Mouse (Mus musculus) midbrain, embryonic 14.5 days (tissue): ENCODE data around the gene Ceacam18. TPM values are rescaled to one million over a fixed set of nuclear protein-coding genes. Genes with fewer than 3 reads are reported as not detected.
A peak's percentile ranks its signal among the peaks of the same experiment; 100 is the strongest.
"Not testable (repeated sequence)": the region's sequence is repeated elsewhere in the genome, so short reads cannot be mapped to it uniquely, and the experiment has no call there.

Experiments used
- ATAC-seq: fragments of 200-750 bp; cut with Nextera tagmentation; 2 replicates; pipeline ENCODE4 v1.8.0; 2017; ENCODE audit warnings: moderate number of reproducible peaks, moderate library complexity; ENCODE audit not compliant: low FRiP score, low TSS enrichment
- DNase-seq: peaks from one replicate; pipeline ENCODE4 v3.0.0-alpha.2; 2015
- H3K27ac ChIP-seq: fragments of 300-500 bp; sonication (generic); replicated peaks from 2 replicates; pipeline ENCODE4 v1.5.1; 2014; ENCODE audit warnings: mild to moderate bottlenecking, low read depth, low read length, moderate library complexity
- H3K27me3 ChIP-seq: fragments of 300-500 bp; sonication (generic); 2 replicates; pipeline ENCODE4 v1.6.1; 2014; ENCODE audit warnings: low read length, control low read depth, mixed read lengths; ENCODE audit not compliant: control insufficient read depth, insufficient read depth
- H3K36me3 ChIP-seq: fragments of 300-500 bp; sonication (generic); 2 replicates; pipeline ENCODE4 v1.6.1; 2014; ENCODE audit warnings: low read length, control low read depth; ENCODE audit not compliant: control insufficient read depth, insufficient read depth
- H3K4me1 ChIP-seq: fragments of 300-500 bp; sonication (generic); 2 replicates; pipeline ENCODE4 v1.6.1; 2014; ENCODE audit warnings: mild to moderate bottlenecking, antibody characterized with exemption, low read length, control low read depth; ENCODE audit not compliant: control insufficient read depth, insufficient read depth
- H3K4me2 ChIP-seq: fragments of 300-500 bp; sonication (generic); 2 replicates; pipeline ENCODE4 v1.6.1; 2014; ENCODE audit warnings: mild to moderate bottlenecking, low read length, moderate library complexity
- H3K4me3 ChIP-seq: fragments of 300-500 bp; sonication (generic); replicated peaks from 2 replicates; pipeline ENCODE4 v1.5.1; 2014; ENCODE audit warnings: low read depth, low read length
- H3K9ac ChIP-seq: fragments of 300-500 bp; sonication (generic); replicated peaks from 2 replicates; pipeline ENCODE4 v1.6.1; 2014; ENCODE audit warnings: mild to moderate bottlenecking, low read length, moderate library complexity
- H3K9me3 ChIP-seq: fragments of 300-500 bp; sonication (generic); 2 replicates; pipeline ENCODE4 v1.6.1; 2016; ENCODE audit warnings: low read length, control low read depth, mixed read lengths; ENCODE audit not compliant: control insufficient read depth
- WGBS: fragments of 180-500 bp; shearing (Covaris S2); extraction: QIAGEN DNeasy Blood & Tissue Kit; methylation state at CpG from one replicate; pipeline ENCODE4 v1.1.7; 2014; 5-methylcytosine and 5-hydroxymethylcytosine counted together
- polyA plus RNA-seq: library from polyadenylated mRNA; unstranded; fragments of >200 nt; fragmentation: Nextera tagmentation; extraction: Ambion mirVana; gene quantifications from 2 replicates; pipeline ENCODE4 v1.2.1, GENCODE M21; 2014

Gene Ceacam18
- polyA plus RNA-seq, 1 experiment from 2014 or later = not detected

- no peak for ATAC-seq
- DNase-seq = no peak
- 83% methylated on average over 3 of the region's 3 CpGs for whole genome bisulfite sequencing
Observed at GRCm38 (mm10) chr7:43654519-43654918, 20.0 kb downstream of the Ceacam18 start.

DNA sequence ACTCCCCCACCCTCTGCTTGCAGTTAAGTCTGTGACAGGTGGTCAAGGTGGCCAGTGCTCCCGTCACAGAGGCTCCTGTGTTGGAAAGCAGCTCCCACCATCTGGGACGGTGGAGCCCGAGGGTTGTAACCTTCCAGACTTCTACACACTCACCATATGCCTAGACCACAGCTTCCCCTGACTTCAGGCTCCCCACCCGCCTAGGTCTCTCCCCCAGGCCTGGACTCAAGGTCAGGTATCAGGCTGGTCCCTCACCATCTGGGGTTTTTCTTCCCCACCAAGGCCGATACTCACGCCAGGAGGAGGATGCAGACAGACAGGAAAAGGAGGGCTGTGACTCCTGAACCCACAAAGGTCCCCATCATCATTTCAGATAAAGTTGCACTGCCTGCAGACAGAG is 21.7 kb downstream of the Ceacam18 start:
- Histone ChIP-seq H3K36me3 (no peaks in the 10 kb centered on the region), H3K9me3 (no peaks in the 10 kb centered on the region), H3K9ac (no peak overlapping the region), H3K4me2 (no peak overlapping the region), H3K27me3 (no peaks in the 10 kb centered on the region), H3K4me3 (no peak overlapping the region), H3K27ac (no peak overlapping the region), H3K4me1 (no peaks in the 10 kb centered on the region)
- ATAC-seq (no peak), DNase-seq (no peak)
- WGBS = 76% methylated on average over 6 of the region's 6 CpGs

More at GRCm38 (mm10) chr7:43654519-43654918, 20.0 kb downstream of the Ceacam18 start:
- Histone ChIP-seq H3K4me3 (no peak overlapping the region), H3K9me3 (no peaks in the 10 kb centered on the region), H3K4me2 (no peak overlapping the region), H3K4me1 (no peaks in the 10 kb centered on the region), H3K36me3 (no peaks in the 10 kb centered on the region), H3K27ac (no peak overlapping the region), H3K9ac (no peak overlapping the region), H3K27me3 (no peaks in the 10 kb centered on the region)

- Histone ChIP-seq H3K4me2 (no peak within 1 kb of the TSS), H3K27me3 (no peaks in the 10 kb centered on the region), H3K27ac (no peak within 1 kb of the TSS), H3K36me3 (no peaks in the 10 kb centered on the region), H3K4me3 (no peak within 1 kb of the TSS), H3K4me1 (no peaks in the 10 kb centered on the region), H3K9me3 (no peaks in the 10 kb centered on the region), H3K9ac (no peak within 1 kb of the TSS)
- 56% methylated on average over 1 of the region's 1 CpGs for WGBS
- DNase-seq = no peak
- ATAC-seq = no peak
Observed at GRCm38 (mm10) chr7:43660002-43660401, 25.5 kb downstream of the Ceacam18 start, which contains the start of gene Siglece. Gene Siglece (minus strand): TSS chr7:43660161.

- H3K36me3 ChIP-seq = no peaks in the 10 kb centered on the region
- DNase-seq = no peak
- ATAC-seq = no peak
- no peak overlapping the region for H3K9ac ChIP-seq
- H3K4me3 ChIP-seq = no peak overlapping the region
- H3K4me2 ChIP-seq = no peak overlapping the region
- no peaks in the 10 kb centered on the region for H3K9me3 ChIP-seq
- H3K27me3 ChIP-seq = no peaks in the 10 kb centered on the region
- no peak overlapping the region for H3K27ac ChIP-seq
- whole genome bisulfite sequencing = 93% methylated on average over 1 of the region's 1 CpGs
- H3K4me1 ChIP-seq = no peaks in the 10 kb centered on the region
Observed at GRCm38 (mm10) chr7:43662804-43663203, 28.3 kb downstream of the Ceacam18 start.

DNA sequence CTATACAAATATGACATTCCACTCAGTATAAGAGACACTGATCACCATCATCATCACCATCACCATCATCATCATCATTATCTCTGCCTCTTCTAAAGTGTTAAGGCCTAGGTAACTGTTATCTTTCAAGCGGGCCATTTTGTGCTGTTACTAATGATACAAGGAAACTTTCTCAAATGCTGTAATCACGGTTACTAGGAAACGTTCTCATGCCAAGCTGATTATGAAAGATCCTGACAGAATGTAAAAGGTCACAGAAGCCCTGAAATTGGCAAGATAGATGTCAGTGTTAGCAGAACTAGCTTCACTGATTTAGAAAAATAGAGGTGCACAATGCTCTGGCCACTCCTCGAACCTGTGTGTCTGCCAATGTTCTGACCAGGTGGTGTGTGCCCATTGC is 32.7 kb downstream of the Ceacam18 start:
- not testable (repeated sequence) for H3K9me3 ChIP-seq, H3K27ac ChIP-seq, ATAC-seq, H3K27me3 ChIP-seq, H3K4me2 ChIP-seq, H3K9ac ChIP-seq, H3K36me3 ChIP-seq, H3K4me1 ChIP-seq, DNase-seq, H3K4me3 ChIP-seq
- 92% methylated on average over 4 of the region's 4 CpGs for WGBS

GRCm38 (mm10) chr7:43668582-43668981 is 34.1 kb downstream of the Ceacam18 start:
- 20% methylated on average over 3 of the region's 3 CpGs for WGBS
- Histone ChIP-seq H3K4me1 (peaks cover 8% of the 10 kb centered on the region), H3K27me3 (no peaks in the 10 kb centered on the region), H3K27ac (no peak overlapping the region), H3K4me3 (no peak overlapping the region), H3K9ac (no peak overlapping the region), H3K4me2 (no peak overlapping the region), H3K9me3 (no peaks in the 10 kb centered on the region), H3K36me3 (no peaks in the 10 kb centered on the region)
- DNase-seq (peak; percentile 13), ATAC-seq (no peak)

DNA sequence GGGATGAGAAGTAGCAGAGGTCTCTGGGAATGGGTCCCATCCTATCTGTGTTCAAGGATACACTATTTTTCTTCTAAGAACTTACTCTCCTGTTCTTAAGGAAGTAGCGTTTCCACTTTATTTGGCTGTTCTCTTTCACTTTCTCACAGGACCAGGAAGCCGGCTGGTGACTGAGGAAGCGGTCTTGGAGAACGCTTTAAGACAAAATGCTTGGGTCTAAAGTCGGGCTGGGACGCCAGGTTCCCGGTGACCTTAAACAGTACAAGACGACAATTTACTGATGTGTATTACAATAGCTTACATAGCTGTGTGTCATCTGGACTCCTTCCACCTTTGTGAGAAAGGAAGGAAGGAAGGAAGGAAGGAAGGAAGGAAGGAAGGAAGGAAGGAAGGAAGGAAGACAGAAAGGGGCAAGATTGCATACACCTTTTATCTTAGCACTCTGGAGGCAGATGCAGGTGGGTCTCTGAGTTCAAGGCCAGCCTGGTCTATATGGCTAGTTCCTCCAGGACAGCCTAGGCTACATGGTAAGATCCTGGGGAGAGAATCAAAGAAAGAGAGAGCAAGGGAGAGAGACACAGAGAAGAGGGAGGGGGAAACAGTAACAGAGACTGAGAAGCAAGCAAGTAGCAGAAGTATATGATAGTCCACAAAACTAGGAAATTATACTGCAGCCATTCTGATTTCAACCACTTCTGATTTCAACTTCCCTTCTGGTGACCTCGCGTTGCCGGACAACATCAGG is 36.7 kb downstream of the Ceacam18 start:
- Histone ChIP-seq H3K4me1 (peaks cover 8% of the 10 kb centered on the region), H3K27ac (no peak overlapping the region), H3K9ac (peak overlapping the region; percentile 66; the same call in 1 of the 2 replicates), H3K27me3 (no peaks in the 10 kb centered on the region), H3K9me3 (no peaks in the 10 kb centered on the region), H3K36me3 (peaks cover 17% of the 10 kb centered on the region), H3K4me3 (peak overlapping the region; percentile 59), H3K4me2 (peak overlapping the region; percentile 87)
- no peak for DNase-seq
- WGBS = 68% methylated on average over 11 of the region's 11 CpGs
- ATAC-seq = peak; percentile 21; the same call in 1 of the 2 replicates

GRCm38 (mm10) chr7:43671809-43672580 is 37.5 kb downstream of the Ceacam18 start, which contains the start of gene Ctu1:
Gene Ctu1 (plus strand): TSS chr7:43672016.
- Histone ChIP-seq H3K9ac (peak within 1 kb of the TSS; percentile 66), H3K4me1 (peaks cover 8% of the 10 kb centered on the region), H3K36me3 (peaks cover 24% of the 10 kb centered on the region), H3K9me3 (no peaks in the 10 kb centered on the region), H3K4me2 (peak within 1 kb of the TSS; percentile 87), H3K4me3 (peak within 1 kb of the TSS; percentile 59), H3K27me3 (no peaks in the 10 kb centered on the region), H3K27ac (peak within 1 kb of the TSS; percentile 17; the same call in 1 of the 2 replicates)
- DNase-seq = peak; percentile 96
- ATAC-seq = peak; percentile 90
- under 1% methylated on average over 26 of the region's 26 CpGs for WGBS
